Mouse (Mus musculus) cerebellum, adult 9-11 months (tissue): Measurements from ENCODE around the gene Ak6.

Source experiments
- DNase-seq: peaks from one replicate; pipeline ENCODE4 v3.0.0; 2022

Gene Ak6

DNA sequence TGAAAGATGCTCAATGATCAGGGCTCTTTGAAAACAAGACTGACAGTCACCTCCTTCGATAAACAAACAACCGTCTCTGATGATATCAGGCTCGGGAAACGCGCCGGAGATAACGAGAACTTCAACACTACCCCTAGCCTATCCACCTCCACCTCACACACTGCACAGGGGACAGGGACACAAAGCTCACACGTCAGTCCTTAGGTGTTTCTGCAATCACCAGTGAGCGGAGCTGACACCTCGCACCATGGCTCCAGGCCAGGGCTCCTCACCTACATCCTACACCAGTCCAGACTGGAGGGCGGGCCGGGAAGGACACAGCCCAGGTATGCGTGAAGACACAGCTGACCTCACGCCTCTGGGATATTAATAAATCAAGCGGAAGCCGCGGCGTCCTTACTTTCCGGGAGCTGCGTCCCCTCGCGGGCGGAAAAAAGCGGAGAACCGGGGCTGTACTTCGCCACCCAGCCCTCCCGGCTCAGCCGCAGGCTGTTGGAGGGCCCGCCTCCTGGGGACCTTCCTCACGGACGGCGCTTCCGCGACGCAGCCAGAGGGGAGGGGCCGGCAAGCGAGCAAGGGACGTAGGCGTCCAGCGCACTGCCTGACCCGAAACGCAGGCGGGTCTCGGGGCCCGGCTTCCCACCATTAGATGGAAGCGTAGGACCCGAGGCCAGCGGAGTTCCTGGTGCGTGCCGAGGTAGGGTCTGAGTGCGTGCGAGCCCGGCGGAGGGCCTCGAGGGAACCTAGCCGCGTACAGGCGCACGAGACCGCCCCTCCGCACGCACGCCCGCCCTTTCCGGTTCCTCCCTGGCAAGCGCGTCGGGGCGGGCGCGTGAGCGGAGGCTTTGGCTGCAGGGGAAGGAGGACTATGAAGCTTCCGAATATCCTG, at the start of gene Ak6, which contains the start of gene Rad17:
Gene Ak6, plus strand, starts transcription at position 430 of the 889 bp plus-strand sequence.
Gene Rad17, minus strand, starts transcription at position 502 of the 889 bp plus-strand sequence.
- DNase-seq: peak; percentile 95

GRCm38 (mm10) chr13:100601034-100601433, 49.7 kb upstream of the Ak6 start:
- DNase-seq: no peak

DNA sequence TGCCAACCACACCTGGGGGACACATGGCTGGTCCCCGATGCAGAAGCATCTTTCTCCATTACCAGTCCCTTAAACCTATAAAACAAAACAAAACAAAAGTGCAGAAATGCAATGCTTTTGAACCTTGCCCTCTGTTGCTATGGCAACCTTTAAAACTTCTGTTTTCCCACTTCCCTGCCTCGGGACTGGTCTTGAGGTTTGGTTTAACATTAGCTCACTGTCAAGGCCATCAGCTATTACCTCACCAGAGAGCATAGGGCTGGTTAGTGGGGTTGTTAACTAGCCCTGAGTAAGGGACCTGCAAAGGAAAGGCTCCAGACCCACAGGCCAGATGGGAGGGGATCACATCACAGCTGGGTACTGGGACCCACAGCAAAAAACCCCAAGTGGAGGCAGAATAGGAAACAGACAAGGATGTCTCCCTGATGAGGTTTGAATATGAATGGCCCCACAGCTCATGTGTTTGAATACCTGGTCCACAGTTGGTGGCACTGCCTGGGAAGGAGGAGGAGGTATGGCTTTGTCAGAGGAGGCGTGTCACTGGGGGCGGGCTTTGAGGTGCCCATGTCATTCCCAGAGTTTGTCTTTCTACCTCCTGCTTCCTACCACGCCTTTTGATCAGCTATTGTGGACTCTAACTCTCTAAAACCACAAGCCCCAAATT, 48.4 kb upstream of the Ak6 start:
- DNase-seq: no peak

DNA sequence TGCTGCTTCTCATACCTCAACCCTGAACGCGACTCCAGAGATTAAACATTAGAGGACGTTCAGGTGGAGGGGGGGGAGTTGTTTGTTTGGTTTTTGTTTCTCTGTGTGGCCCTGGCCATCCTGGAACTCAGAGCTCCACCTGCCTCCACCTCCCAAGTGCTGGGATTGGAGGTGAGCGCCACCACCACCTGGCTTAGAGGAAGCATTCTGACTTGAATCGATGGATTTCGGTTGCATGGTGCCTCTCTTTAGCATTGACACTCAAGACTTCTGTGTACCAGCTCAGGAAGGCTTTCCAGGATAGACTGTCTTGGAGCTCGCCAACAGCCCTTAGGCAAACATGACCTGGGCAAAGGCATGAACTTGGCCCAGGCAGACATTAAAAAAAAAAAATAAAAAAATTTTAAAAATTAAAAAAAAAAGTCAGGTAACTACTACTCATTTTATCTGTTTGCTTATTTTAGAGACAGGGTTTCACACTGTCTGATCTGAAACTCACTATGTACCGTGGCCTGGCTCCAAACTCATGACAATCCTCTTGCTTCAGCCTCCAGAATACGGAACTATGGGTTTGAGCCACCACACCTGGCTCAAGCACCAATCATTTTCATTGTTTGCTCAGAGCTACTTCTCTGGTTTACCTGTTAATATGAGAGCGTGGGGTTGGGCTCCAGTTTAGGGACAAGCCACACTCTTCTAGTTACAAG, 47.6 kb upstream of the Ak6 start:
- DNase-seq: no peak

- no peak for DNase-seq
These were observed 47.1 kb upstream of the Ak6 start for GRCm38 (mm10) chr13:100603738-100604095.

DNA sequence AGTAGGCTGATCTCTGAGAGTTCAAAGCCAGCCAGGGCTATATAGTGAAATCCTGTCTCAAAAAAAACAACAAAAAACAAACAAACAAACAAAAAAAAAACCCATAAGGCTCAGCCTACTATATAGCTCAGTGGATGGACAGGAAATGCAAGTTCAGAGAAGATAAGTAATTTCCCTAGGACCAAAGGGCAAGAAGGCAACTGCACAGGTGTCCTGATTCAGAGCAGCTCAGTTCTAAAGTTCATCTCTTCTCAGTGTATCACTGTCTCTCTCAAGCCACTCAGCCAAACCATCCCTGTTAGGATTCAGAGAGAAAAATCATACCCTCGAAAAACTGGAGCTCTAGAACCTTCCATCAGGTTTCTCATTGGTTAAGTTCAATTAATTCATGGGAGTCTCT, 44.9 kb upstream of the Ak6 start:
- DNase-seq: no peak

- no peak for DNase-seq
These were observed 43.0 kb upstream of the Ak6 start for GRCm38 (mm10) chr13:100607756-100608155.

- DNase-seq: no peak
These were observed 39.5 kb upstream of the Ak6 start for GRCm38 (mm10) chr13:100611266-100611665.

- peak; percentile 73 for DNase-seq
These were observed 38.5 kb upstream of the Ak6 start for GRCm38 (mm10) chr13:100612251-100612650.

DNA sequence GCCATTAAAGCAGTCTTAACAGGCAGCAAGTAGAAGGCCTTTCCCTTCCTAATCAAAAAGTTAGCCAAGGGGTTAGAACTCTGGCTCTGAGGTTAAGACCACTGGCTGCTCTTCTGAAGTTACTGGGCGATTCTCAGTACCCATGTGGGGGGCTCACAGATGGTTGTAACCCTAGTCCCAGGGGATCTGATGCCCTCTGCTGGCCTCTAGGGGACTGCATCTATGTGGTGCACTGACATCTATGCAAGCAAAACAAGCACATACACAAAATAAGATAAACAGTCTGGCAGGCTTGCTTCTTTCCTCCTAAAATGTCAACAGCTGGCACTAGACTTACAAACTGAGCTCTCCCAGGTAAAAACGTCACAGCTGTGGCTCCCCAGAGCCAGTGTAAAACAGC, 37.9 kb upstream of the Ak6 start:
- no peak for DNase-seq

DNA sequence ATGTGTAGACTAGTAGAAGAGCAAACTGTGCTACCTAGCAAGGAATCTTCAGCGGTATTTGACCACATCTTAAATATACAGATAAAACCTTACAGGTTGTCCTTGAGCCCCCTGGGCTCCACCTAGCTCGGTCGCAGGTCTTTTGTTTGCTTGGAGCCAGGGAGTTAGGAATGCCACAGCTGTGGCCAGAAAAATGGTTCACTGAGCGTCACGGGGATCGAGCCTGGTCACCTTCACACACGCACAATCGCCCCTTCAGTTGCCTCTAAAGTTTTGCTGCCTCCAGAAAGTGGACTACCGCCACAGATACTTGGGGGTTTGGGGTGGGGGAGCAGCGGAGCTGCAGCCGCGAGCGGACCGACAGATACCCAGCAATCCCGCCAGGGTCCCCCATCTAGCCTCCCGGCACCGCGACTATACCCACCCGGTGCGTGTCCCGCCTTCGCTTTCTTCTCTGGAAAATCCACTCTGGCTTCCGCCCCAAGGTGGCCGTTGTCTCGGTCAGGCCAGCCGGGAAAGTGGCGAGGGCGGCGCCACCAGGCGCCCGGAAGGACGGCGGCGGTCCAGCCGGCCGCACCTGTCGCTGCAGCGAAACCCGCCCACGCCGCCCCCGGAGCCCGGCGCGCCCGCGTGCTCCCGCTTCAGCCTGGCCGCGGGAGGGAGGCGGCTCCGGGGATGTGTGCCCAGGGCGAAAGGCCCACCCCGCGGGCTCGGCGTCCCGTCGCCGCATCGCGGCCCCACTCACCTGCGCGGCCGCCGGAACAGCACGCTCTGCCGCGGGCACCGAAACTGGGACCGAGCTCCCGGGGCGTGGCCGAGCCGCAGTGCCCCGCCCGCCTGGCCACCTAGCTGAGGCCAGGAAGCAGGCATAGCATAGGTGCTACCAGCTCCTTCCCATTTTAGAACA, 34.3 kb upstream of the Ak6 start, which contains the start of gene Marveld2:
Gene Marveld2, minus strand, starts transcription at position 791 of the 907 bp plus-strand sequence.
- peak; percentile 88 for DNase-seq

DNA sequence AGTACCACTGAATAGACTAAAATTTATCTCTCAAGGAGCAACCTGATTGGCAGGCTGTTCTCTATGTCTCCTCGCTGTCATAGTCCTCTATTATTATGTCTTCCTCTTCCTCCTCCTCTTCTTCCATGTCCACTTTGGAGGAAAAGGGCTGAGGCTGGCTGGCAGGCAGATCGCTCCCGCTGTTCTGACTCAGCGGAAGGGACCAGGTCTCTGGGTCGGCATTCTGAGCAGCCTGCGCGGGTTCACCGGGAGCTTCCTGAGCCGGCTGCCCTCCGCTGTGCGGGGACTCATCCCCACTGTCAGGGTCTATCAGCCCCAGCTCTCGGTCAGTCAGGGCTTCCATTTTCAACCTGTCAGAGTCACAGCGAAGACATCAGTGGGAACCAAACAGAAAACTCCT, 33.2 kb upstream of the Ak6 start:
- peak; percentile 58 for DNase-seq

DNA sequence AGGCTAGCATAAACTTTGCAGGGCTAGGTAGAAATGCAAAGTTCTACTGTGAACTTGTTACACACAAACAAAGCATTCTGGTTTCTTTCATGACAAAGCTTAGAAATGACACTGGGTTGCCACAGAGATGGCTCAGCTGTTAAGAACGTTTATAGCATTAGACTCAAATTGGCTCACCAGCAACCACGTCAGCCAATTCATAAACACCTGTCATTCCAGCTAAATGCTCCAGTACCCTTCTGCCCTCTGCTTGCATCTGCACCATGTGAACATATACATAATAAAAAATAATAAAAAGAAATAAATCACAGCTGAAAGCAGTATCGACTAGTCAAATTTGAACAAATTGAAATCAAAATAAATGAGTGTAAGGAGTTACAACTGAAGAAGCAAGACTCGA, 28.5 kb upstream of the Ak6 start:
- no peak for DNase-seq

DNA sequence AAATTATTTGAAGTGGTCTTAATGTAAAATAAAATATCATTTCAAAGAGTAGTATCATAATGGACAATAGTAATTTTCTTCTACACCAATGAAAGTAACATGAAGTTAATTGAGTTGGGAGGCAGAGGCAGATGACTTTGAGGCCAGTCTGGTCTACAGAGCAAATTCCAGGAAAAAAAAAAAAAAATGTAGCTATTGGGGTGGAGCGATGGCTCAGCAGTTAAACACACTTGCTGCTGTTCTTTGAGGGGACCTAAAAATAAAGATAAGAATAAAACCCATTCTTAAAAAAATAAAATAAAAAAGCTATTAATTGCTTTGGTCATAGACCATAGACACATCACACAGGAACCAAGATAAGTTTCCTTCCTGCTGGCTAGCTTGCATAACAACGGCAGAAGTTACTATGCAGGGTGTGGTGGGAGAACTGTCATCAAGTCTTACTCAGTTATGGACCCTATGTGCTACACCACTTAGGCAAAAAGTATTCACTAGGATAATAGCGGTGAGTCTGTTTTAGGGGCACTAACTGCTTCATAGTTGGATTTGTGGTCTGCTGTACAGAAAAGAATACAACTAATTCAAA, 16.6 kb upstream of the Ak6 start:
- no peak for DNase-seq

- no peak for DNase-seq
These were observed 8.1 kb upstream of the Ak6 start for GRCm38 (mm10) chr13:100642471-100643209.

DNA sequence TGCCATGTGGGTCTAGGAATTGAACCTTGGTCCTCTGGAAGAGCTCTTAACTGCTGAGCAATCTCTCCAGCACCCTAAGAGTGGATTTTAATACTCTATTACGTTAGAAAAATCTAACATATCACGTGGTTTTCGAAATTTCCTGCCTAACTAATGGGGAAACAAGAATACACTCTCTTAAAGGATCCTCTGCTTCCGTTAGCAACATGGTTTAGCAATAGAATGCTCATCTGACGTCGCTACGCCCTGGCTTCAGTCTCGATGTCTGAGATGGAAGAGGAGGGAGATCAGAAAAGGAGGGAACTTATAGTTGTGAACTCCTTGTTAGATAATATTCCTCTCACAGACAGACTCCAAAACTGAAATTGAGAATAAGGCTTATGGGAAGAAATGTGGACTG, 2.6 kb upstream of the Ak6 start:
- DNase-seq: no peak

GRCm38 (mm10) chr13:100651439-100652186, 834 bp downstream of the Ak6 start, which contains the start of gene Taf9:
Gene Taf9, plus strand, starts transcription at chr13:100651579.
- no peak for DNase-seq

DNA sequence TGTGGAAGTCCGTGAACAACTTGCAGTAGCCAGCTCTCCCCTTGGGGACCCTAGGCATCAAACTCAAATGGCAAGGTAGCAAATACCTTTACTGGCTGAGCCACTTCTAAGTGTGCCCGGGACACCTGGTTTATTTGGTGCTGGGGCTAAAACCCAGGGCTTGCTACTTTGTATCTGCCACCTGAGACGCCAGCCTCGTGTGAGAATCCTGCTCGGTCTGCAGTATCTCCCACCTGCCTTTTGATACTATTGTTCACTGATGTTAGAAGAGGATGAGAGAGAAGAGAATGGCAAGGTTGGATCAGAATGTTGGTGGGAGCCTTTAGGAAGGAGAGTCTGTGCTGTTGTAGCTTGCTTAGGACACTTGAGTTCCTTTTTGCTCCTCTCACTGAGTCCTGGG, 7.3 kb downstream of the Ak6 start:
- no peak for DNase-seq

GRCm38 (mm10) chr13:100659864-100660456, 9.2 kb downstream of the Ak6 start:
- peak; percentile 50 for DNase-seq
